Mouse (Mus musculus) bone marrow macrophage, adult 2 months (primary cell): ENCODE data around the gene Plxdc1.

Experiments used
- CTCF ChIP-seq: IDR thresholded peaks from 2 replicates; pipeline ENCODE4 v1.5.1; 2012; ENCODE audit warnings: low read depth, mild to moderate bottlenecking, low read length, moderate library complexity
- POLR2A ChIP-seq: IDR thresholded peaks from 2 replicates; pipeline ENCODE4 v1.6.1; 2012; ENCODE audit warnings: mild to moderate bottlenecking, low read depth, low read length, borderline replicate concordance

GRCm38 (mm10) chr11:97884601-97885185 lies 101.6 kb downstream of the Plxdc1 start:
- TF ChIP-seq CTCF (no peak), POLR2A (no peak)
